Mouse (Mus musculus) kidney, adult 8-10 months (tissue): ENCODE measurements at regions not wholly inside any gene's neighbourhood (a gene's known extent, or its start where the extent isn't known, plus 50 kb on each side); places are given as distances from the start of the nearest gene placed in this dataset.

Experiments used
- DNase-seq, 2 experiments: peaks; one replicate each; pipeline ENCODE4 v3.0.0; 2022

DNA sequence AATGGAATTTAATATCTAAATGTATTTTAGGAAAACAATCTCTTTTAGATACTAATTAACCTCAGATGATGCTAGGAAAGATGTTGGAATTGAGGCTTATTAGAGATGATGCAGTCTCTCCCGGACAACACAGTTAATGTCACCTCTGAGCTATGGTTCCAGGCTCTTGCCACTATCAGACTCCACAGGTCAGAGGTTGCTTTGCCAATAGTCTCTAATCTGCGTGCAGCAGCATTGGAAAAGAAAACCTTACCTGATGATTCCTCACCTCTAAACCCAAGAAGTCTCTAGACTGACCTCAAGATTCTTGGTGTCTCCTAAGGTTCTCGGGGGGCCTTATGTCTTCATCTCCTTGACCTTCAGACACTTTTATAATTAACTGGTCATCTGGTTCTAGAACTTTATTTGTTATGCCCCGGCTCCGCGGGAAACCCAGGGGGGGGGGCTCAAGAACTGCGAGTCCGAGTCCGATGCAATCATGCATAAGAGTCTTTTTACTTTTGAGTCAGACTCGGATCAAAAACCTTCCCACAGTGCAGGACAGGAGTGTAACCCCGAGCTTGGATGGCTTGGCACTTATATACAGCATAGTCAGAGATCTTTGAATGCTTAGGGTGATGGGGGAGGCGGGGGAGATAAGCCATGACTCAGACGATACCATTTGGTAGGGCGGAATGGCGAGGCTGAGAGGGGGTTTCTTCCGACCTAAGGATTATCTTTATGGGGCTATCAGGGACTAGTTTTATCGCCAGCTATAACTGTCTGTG, 626.9 kb downstream of the Zfp706 start:
- DNase-seq: no peak

DNA sequence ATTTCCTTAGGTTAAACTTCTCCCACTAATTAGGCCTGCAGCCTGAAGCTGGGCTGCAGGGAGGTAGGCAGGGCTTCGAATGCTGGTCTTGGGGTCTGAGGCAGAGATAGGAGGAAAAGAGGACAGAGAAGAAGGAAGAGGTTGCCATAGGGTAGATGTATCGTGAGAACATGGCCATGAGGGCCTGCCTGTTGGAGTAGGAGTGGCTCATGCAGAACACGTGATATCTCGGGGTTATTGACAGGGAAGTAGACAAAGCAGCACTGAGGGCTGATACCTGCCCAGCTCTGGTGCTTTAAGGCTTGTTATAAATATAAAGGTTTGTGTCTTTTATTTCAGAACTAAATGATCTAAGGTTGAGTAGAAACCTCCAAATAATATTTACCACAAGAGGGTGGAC, 628.9 kb downstream of the Zfp706 start:
- DNase-seq: no peak

DNA sequence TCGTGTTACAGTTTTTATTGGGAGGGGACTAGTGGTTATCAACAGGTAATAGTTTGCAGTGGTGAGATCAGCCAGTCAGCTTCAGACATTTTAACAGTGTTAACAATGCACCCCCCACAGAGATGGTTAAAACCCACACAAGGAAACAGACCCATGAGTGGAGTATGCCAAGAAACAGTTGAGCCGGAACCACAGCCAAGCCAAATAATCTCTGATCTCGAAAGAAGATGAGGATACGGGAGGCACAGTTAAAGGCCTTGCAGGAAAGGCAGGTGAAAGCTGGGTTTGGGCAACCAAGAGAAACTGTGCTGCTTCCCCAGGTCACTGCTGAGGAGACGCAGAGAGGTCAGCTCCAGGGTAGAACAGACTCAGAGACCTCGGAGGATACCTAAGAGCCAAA, 631.0 kb downstream of the Zfp706 start:
- peak; percentile 53 to 66 for DNase-seq

DNA sequence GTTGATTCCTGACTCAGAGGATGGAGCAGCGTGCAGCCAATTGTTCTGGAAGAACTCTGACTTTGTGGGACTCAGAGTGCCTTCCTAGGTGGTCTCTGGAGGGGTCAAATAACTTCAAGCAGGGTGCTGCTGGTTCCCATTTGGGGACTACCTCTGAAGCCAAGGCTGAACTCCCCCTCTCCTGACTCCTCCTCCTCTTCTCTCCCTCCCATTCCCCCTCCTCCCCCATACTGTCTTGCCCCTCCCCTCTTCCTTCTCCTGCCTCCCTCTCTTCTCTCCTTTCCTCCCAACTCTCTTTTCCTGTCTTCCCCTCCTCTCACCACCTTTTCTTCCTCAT, 632.1 kb downstream of the Zfp706 start:
- DNase-seq: no peak

DNA sequence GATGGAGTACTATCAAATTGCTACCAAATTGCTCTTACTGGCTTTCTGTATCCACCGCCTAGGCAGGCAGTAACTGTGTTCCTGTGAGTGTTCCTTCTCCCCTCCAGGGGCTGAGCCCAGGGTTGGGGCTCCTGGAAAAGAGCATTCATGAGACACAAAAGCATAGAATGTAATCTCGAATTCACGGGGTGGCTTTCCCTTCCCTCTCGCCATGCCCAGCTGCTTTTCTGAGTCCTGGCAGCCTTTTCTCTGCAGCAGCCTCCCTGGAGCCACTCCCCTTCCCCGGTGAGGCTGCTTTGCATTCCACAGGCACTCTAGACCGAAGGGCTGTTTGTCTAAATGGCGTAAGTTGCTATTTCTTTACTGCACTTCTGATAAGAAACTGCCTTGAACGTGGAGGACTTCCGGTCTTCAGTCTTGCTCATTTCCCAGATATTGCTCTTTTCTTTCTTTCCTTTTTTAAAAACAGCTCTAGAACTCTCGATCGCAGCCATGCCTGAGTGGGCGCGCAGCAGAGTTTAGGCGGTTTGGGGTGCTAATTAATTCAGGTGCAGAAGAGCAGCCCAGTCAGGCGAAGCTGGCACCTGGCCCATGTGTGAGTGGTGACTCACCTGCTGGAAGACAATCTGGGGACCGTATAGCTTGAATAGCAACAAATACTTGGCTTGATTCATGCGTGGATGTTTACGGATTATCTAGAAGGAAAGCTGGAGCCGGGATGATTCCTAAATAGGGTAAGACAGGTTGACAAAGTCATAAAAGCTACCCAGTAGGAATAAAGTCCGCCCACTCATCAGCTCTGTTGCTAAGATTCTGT, 632.6 kb downstream of the Zfp706 start:
- peak; percentile 76 for DNase-seq

DNA sequence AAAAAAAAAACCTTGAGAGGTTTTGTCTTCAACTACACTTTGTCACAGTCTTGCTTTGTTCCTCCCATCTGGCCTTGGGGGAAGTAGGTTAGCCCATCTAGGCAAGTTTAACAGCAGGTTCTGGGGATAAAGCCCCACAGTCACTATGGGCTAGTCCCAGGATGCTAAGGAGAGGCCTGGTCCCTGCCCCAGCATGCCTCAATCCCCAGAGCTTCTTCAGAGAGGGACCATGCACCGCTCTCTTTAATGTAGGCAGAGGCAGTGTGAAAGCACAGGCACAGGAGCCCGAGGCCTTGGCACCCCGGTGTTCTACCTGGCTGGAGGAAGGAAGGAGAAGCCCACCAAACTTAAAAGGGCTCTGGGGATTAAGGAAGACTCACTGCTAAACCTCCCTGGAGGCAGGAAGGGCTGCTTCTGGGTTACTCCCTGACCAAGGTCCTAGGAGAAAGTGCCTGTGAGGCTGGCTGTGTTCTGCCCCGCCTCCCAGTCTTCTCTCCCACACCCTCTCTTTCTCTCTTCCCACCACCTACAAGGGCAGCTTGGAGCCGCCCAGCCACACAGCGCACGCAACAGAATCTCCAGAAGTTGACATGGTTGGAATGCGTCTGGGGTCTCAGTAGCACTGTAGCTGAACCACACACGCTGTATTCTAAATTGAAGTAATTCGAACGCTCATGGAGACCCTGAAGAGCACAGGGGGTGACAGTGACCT, 633.5 kb downstream of the Zfp706 start:
- peak; percentile 55 to 72 for DNase-seq

DNA sequence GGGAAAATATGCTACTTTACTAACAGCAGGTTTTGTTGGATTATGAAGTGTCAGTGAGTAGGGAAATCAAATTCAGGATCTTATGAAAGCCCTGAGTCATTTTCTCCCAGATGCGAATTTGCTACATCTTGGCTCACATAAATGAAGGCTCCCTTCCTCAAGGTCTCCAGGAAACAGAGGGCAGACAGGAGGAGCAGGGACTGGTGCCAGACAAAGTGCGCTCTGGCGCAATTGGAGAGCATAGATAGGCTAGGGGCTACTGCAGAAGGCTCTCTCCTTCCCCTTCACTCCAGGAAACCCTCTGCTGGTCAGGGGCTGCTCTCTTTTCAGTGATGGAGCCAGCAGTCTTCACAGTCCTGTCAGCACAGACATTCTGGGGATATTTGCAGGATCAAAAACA, 634.1 kb downstream of the Zfp706 start:
- DNase-seq: peak; percentile 21 to 36

DNA sequence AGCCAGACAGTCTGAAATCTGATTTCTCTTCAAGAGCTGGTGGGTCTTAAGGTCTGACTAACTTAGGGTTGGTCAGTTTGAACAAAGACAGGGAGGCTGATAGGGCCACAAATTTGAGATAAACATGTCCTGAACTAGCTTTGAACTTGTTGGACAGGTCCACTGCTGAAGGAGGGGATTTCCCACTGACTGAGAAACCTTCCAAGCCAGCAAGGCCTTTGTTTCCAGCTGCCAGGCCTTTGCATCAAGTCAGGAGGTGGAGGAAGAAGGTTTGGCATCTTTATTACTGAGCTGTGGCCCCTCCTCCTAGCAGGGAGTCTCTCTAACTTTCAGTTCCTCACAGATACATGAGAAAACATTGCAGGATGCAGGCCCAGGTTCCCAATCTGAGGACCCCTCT, 636.2 kb downstream of the Zfp706 start:
- DNase-seq: peak in 1 of 2 experiments; percentile 31

DNA sequence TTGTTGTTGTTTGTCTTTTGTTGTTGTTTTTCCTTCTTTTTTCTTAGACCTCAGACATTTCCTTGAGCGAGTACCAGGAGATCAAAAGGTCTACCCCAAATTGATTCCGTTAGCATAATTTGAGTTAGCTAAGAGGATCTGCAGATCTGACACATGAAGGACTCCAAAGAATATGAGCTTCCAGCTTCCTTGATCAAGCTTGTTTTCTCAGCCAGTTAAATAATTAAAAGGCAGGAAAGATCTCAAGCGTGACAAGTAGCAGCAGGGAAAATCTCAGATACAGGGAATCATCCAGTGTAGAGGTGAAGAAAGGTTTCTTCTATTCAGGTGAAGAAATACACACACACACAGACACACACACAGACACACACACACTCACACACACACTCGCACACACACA, 636.7 kb downstream of the Zfp706 start:
- DNase-seq: peak in 1 of 2 experiments; percentile 57

DNA sequence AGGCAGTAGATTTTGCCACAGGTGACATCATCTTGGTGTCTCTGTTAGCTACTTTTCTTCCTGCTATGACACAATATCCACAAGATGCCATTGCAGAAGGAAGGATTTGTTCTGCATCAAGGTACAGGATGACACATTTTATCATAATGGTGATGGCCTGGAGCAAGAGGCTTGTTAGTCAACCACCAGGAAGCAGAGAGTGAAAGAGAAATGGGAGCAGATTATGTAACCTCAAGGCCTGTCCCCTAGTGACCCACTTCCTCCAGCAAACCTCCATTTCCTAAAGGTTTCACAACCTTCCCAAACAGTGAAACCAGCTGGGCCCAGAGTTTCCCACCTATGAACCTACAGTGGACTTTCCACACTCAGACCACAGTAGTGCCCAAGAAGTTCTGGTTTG, 640.3 kb downstream of the Zfp706 start:
- no peak for DNase-seq

DNA sequence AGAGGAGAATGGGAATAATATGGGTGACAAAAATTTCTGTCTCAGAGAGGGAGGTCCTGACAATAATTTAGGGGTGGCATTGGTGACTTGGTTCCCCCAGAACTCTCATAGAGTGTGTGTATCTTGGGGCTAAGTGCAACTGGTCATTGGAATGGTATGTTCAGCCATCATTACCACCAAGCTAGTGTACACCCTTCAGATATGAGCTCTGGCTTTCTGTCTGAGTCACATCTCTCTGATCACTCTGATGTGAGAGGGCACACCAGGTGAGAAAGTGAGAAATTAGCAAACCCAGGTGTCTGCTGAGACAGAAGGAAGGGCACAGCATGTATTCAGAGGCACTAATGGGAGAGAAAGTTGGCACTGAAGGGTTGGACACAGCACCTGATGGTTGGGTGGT, 642.8 kb downstream of the Zfp706 start:
- no peak for DNase-seq

DNA sequence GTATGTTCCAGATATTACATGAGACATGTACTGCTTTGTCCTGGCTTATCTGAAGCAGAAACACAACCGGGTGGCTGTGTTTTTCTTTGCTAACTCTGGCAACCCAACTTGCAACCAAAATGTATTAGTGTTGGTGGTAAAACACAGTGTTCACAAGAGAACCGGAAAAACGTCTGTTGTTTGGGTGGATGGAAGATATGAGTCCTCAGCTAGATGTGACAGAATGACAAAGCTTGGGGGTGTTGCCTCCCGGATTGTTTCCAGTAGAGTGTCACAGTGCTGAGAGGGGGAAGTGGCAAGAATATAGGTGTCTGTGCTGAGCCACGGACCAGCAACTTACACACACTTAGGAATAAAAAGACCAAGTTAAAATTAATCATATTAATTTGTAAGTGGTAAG, 643.5 kb downstream of the Zfp706 start:
- DNase-seq: no peak

DNA sequence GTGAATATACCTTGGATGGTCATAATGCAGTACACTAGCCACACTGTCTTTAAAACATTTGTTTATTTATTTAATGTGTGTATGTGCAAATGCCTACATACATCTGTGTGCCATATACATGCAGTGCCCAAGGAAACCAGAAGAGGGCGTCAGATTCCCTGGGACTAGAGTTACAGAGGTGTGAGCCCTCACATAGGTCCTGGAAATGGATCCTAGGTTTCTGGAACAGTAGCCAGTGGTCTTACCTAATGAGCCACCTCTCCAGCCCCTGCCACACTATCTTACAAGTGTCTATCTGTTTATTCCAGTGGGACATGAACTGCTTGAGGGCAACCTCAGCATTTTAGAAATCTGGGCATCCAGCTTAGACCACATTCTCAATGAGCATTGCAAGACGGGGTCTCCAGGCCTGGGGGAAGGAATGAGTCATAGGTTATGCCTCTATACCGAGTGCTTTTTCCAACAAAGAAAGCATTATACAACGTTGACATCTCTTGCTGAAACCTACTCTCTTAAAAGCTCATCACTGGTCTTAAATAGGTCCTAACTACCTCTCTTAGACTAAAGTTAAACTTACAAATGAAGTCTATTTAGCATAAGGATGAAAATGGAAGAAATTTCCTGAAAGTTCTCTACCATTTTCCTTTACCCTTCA, 644.5 kb downstream of the Zfp706 start:
- no peak for DNase-seq

DNA sequence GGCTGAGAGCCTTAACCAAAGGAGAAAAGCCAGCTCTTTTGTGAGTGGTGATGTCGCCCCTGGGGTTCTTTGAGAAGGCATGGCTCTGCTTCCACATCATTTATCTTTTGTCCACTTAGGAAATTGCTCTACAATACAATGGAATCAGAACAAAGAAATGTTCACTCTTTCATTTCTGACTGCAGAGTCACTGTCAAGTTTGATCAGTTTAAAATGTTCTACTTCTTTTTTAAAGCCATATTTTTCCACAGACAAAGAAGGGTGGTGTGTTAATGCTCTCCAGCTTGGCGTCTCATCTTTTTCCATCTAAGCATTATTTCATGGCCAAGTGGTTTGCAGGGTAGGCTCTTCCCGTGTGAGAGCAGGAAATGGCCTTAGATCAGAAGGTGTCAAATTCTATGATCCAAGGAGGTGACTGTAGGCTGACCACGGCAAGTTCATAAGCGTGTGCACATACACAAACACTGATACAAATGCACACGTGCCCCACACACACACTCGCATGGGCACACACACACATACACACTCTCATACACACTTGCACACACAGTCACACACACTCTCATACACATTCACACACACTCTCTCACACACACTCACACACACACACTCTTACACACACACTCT, 645.9 kb downstream of the Zfp706 start:
- no peak for DNase-seq

DNA sequence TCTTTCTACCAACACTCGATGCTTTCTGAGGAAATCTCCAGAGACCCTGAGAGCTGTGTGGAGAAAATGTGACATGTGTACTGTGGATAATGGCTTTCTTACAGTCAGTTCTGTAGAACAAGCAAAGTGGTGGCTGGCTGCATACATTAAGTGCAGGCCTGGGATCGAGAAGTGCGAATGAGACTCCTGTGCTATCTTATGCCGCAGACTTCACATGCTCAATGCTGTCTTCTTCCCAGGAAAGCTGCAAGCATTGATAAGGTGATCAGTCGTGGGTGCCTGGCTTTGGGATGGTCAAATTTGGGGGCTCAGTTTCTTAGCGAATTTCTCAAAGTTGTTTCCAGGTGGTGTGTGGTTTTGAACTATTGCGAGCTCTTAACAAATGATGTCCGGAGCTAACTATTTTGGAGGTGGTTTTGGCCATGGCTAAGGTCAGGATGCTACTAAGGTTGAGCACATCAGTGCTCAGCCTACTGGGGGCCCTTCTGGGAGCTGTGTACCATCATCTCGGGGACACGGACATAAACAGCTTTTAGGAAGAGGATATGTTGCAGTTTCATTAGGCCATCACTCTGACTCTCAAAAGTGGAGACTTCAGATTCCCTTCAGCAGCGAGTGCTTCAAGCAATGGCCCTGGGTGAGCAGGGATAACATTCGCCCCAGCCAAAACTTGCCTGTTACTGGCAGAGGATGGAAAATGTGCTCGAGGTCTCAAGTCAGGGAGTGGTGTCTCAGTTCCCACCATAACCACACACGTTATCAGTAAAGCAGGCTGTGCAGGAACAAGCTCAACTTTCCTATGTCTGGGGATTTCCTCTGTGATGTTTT, 646.7 kb downstream of the Zfp706 start:
- no peak for DNase-seq

DNA sequence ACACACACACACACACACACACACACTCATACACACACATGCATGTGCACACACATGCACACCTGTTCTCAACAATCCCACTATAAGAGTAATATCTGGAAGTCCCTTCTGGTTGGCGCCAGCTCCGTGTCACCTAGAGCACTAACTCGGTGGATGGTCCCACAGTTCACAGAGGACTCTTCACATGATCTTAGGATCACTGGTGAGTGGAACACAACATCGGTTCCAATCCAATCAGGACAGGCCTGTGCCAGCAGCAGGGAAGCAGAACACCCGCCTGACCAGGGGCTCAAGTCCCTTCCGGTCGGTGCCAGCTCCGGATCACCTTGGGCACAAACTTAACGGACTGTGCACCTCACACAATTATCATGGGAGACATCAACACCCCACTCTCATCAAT, 651.7 kb downstream of the Zfp706 start:
- DNase-seq: no peak

DNA sequence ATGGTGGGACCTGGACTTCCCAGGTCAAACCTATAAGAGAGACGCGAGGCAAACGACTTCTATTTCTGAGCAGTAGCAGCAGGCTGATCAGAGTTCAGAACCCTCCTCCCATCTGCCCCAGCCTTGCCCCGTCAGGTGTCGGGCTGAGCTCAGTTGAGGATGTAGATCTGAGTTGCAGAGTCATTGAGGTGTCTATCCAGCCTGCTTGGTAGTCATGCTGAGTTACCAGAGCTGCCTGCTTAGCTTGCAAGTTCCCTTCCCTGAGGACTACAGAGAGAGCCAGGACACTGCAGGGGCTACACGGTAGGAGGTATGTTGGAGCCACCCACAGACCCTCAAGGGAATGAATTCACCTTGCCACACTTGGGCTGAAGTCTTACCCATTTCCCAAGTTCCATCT, 653.0 kb downstream of the Zfp706 start:
- no peak for DNase-seq

DNA sequence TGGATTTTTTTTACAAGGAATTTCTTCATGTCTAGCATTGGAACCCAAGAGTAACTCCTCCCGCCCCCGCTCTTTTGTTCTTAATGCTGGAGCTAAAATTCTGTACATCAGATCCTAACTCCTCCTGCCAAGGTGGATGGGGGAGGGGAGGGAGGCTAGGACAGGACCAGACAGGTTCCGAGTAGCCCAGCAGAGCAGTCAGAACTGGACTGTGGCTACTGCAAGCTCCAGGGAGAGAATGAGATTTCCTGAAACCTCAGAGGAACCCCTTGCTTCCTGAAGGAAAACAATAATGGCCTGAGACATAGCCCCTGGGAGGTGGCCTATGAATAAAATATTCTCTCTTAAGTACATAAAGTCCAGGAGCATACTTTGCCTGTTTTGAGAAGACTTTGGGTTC, 653.8 kb downstream of the Zfp706 start:
- DNase-seq: no peak

DNA sequence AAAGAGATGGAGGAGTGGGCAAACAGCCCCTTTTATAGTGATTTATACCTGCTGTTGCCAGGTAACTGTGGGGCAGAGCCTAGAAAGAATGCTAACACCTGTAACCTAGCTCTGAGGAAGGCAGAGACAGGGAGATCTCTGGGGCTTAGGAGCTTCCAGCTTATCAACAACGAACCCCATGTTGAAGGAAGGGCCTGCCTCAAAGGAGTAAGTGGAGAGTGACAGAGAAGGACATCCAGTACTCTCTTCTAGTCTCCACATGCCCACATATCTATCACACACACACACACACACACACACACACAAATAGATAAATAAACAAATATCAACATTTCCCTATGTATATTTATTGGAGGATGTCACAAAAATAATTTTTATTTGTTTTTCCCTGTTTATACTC, 654.6 kb downstream of the Zfp706 start:
- DNase-seq: no peak

DNA sequence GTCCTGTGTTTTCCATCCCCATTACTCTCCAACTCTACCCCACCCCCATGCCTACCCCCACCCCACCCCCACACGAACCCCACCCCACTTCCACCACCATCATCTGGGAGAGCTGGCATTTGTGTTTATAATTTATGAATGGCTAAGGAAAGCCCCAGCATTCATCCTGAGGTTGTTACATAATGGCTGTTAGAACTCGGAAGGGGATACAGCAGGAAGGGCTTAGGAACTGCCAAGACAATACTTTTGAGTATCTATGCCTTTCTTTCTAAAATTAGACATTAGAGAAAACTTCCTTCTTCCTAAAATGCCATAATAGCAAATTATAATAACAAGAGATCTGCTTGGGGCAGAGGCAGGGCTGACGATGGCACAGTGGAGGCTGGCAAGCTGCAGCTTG, 655.9 kb downstream of the Zfp706 start:
- no peak for DNase-seq

DNA sequence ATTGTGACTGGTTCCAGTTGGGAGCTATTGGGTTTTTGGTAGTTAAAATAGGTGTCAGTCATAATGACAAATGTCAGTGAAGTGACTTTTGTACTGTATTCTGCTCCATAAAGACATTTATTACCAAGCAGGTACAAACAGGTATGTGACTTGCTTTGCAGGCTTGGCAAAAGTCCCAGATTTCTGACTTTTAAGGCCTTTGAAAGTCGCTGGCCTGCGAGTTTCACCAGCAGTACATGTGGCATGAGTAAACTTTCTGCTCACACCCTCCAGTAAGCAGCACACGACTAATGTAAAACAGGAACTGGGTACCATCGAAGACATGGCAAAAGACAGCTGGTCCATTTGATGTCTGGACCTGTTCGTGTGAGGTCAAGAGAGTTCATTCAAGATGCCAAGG, 659.2 kb downstream of the Zfp706 start:
- DNase-seq: peak; percentile 15 to 58

DNA sequence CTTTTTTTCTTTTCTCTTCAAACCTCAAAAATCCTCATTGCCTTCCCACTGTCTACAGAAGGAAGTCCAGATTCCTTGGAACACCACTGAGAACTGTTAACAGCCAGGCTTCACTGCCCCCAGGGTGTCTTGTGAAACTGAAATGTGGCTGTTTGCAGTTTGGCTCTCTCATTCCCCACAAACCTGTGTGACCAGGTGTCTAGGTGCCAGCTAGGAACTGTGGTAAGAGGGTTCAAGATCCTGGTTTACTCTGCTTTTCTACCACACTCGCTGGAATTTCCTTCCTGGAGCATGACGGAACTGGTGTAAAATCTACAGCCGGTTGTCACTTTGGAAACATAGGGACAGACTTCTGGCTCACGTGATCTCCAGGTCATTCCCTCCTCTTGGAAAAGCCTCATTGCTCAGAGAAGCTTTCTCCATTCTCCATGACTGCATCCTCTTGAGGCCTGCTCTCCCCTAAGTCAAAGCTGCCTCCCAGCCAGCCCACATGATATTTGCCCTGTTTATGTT, 660.2 kb downstream of the Zfp706 start:
- no peak for DNase-seq
